Mouse (Mus musculus): ENCODE measurements around the gene Coro1c. TPM values are rescaled to one million over a fixed set of nuclear protein-coding genes. Genes with fewer than 3 reads are reported as not detected.

The Coro1c gene
- polyA plus RNA-seq, 1 experiment, result 158 TPM

DNA sequence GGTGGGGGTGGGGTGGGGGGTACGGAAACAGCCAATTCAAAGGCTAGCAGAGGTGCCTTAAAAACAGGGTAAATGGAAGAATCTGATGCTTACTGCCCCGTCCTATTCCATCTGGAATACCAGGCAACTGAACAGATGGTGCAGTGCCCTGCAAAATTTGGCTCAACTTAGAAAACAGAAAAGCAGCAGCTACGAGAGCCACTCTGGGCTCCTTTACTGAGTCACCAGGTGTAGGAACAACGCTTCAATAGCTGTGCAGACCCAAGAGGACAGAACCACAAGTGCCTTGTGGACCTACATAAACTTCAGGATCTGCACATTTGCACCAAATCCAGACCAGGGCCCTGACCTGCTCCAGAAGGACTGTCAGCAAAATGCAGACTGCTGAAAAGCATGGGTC is 46.1 kb downstream of the Coro1c start:
- peaks cover 14% of the 10 kb centered on the region for H3K4me1 ChIP-seq (ENCODE audit: control insufficient read depth, insufficient read depth, low read length)
- no peak for TF ChIP-seq POLR2A (IDR thresholded peaks at IDR 0.05; ENCODE audit: low read depth, low read length)
- TF ChIP-seq CTCF (IDR thresholded peaks at IDR 0.05; ENCODE audit: borderline replicate concordance, insufficient read depth, low read length), result no peak
- no peak overlapping the region for H3K4me3 ChIP-seq (ENCODE audit: insufficient read depth, low read length)
- H3K27ac ChIP-seq (ENCODE audit: insufficient read depth, low read length), result no peak overlapping the region

DNA sequence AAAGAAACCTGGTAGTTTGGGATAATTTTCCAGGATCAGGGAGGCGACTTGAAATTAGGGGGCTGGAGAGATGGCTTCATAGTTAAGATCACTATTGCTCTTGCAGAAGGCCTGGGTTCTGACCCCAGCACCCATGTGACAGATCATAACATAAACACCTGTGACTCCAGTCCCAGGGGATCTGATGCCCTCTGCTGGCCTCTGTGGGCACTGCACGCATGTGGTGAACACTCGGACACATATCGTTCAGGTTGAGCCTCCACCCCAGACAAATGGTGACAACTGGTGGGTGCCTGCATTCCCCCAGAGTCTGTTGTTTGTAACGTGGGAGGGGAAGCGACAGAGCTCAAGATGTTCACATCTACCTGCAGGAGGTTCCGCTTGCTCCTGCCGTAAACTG is 47.3 kb downstream of the Coro1c start:
- Histone ChIP-seq H3K4me1 (ENCODE audit: control insufficient read depth, insufficient read depth, low read length) (peaks cover 23% of the 10 kb centered on the region), H3K4me3 (ENCODE audit: insufficient read depth, low read length) (no peak overlapping the region), H3K27ac (ENCODE audit: insufficient read depth, low read length) (no peak overlapping the region)
- TF ChIP-seq CTCF (IDR thresholded peaks at IDR 0.05; ENCODE audit: borderline replicate concordance, insufficient read depth, low read length) (peak; percentile 35; the same call in 1 of the 2 replicates), POLR2A (IDR thresholded peaks at IDR 0.05; ENCODE audit: low read depth, low read length) (no peak)

DNA sequence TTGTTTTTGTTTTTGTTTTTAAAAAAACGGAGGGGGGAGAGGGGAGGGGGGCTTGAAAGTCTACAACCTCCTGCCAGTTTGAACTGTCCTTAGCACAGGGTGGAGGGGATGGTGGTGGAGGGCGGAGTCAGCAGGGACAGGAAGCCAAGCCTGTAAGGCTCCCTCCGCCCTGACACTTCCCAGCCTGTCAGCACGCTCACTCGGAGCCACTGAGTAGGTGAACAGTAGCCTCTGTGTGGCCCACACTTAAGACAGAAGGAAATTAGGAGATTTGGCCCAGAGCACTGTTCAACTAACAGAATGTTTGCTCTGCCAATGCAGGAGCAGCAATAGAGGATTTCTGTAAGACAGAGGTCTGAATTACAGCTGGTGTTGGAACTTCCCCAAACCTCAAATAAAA is 49.6 kb downstream of the Coro1c start:
- H3K4me1 ChIP-seq (ENCODE audit: control insufficient read depth, insufficient read depth, low read length), result peaks cover 28% of the 10 kb centered on the region
- H3K4me3 ChIP-seq (ENCODE audit: insufficient read depth, low read length), result no peak overlapping the region
- TF ChIP-seq CTCF (IDR thresholded peaks at IDR 0.05; ENCODE audit: borderline replicate concordance, insufficient read depth, low read length) (no peak), POLR2A (IDR thresholded peaks at IDR 0.05; ENCODE audit: low read depth, low read length) (no peak)
- H3K27ac ChIP-seq (ENCODE audit: insufficient read depth, low read length), result no peak overlapping the region

DNA sequence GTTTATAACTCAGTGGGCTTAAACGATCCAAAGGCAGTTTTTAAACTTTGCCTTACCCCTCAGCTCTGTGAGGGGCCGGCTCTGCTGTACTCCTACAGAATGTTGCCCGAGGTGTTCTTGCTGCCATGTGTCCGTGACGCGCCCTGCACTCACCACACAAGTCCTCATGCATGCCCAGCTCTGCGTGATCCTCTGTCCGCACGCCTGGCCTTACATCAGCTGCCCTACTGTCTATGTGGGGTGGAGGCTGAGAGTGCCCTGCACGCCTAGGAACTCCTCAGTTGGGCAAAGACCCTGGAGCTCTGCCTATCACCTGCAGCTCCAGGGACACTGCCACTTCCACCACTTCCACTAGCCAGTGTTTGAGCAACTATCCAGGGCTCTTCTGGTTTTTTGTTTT is 50.0 kb downstream of the Coro1c start:
- H3K4me3 ChIP-seq (ENCODE audit: insufficient read depth, low read length), result no peak overlapping the region
- no peak for TF ChIP-seq CTCF (IDR thresholded peaks at IDR 0.05; ENCODE audit: borderline replicate concordance, insufficient read depth, low read length)
- no peak for TF ChIP-seq POLR2A (IDR thresholded peaks at IDR 0.05; ENCODE audit: low read depth, low read length)
- H3K27ac ChIP-seq (ENCODE audit: insufficient read depth, low read length), result no peak overlapping the region
- H3K4me1 ChIP-seq (ENCODE audit: control insufficient read depth, insufficient read depth, low read length), result peaks cover 28% of the 10 kb centered on the region

DNA sequence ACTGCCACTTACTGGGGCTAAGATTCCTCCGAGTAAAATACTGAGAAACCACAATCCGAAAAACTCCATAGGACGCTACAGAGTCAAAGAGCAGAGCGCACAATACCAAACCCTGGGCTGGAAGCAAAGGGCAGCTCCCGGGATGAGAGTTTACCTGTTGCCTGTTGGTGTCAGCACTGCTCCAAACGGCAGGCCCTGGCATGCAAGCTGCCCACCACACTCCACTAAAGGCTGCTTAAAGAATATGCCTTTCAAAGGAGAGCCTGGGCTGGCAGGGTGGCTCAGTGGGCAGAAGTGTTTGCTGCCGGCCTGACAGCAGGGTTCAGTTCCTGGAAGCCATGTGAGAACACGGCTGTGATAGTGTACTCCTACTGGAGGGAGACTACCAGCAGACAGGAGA is 50.9 kb downstream of the Coro1c start:
- H3K27ac ChIP-seq (ENCODE audit: insufficient read depth, low read length), result no peak overlapping the region

DNA sequence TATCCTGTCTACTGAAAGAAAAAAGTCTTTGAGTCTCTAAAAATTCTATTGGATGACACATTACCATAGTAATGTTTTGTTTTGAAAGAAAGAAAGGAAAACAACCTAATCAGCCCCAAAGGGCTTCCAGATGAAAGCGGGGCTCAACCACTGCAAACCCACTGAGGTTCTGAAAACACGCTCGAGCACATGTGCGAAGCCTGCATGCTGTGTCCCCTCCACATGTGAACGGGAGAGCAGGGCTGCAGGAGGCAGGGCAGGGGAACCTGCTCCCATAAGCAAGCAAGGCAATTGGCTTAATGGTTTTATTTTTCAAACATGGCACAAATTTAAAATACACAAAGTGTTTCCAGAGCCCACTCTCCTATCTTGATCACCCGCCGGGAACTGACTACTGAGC is 51.9 kb downstream of the Coro1c start:
- no peak overlapping the region for H3K4me3 ChIP-seq (ENCODE audit: insufficient read depth, low read length)
- H3K4me1 ChIP-seq (ENCODE audit: control insufficient read depth, insufficient read depth, low read length), result peaks cover 31% of the 10 kb centered on the region
- TF ChIP-seq POLR2A (IDR thresholded peaks at IDR 0.05; ENCODE audit: low read depth, low read length) (no peak), CTCF (IDR thresholded peaks at IDR 0.05; ENCODE audit: borderline replicate concordance, insufficient read depth, low read length) (no peak)
- H3K27ac ChIP-seq (ENCODE audit: insufficient read depth, low read length), result no peak overlapping the region

More for the DNA sequence above, 50.9 kb downstream of the Coro1c start:
- H3K4me3 ChIP-seq (ENCODE audit: insufficient read depth, low read length), result no peak overlapping the region
- H3K4me1 ChIP-seq (ENCODE audit: control insufficient read depth, insufficient read depth, low read length), result peaks cover 31% of the 10 kb centered on the region
- TF ChIP-seq POLR2A (IDR thresholded peaks at IDR 0.05; ENCODE audit: low read depth, low read length) (no peak), CTCF (IDR thresholded peaks at IDR 0.05; ENCODE audit: borderline replicate concordance, insufficient read depth, low read length) (peak; percentile 29; the same call in 1 of the 2 replicates)

DNA sequence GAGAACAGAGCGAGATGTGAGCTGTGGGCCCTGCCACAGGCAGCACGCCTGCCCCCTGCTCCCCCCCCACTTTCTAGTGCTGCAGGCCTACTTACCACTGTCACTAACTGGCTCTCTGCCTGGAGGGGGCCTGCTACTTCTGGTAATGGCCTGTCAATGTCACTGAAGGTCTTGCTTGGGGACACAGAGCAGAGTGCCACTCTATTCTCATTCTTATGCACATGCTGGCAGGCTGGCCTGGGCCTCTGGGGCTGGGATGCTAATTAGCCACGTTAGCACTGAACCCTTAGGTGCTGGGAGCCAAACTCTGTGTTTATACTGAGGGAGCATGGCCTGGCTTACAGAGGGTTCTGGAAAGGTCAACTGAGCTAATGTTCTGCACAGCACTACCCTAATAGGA is 52.9 kb downstream of the Coro1c start:
- H3K27ac ChIP-seq (ENCODE audit: insufficient read depth, low read length), result no peak overlapping the region
- TF ChIP-seq POLR2A (IDR thresholded peaks at IDR 0.05; ENCODE audit: low read depth, low read length), result no peak
- no peak for TF ChIP-seq CTCF (IDR thresholded peaks at IDR 0.05; ENCODE audit: borderline replicate concordance, insufficient read depth, low read length)
- peaks cover 31% of the 10 kb centered on the region for H3K4me1 ChIP-seq (ENCODE audit: control insufficient read depth, insufficient read depth, low read length)
- no peak overlapping the region for H3K4me3 ChIP-seq (ENCODE audit: insufficient read depth, low read length)

DNA sequence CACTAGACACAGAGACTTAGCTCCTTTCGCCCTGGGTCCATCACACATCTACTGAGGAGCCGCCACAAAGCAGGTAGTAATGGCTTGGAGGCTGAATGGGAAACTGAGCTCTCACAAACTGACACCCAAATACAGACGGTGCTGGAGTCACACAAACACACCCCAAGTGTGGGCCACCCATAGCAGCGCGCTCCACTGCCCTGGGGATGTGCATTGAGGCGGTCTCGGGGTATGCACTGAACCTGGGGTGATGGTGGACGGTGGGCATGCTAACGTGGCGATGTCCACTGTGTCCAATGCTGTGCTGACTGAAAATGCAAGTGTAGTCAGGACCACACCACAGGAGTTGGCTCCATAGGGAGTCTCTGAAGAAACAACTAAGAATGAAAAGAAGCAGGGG is 53.4 kb downstream of the Coro1c start:
- H3K27ac ChIP-seq (ENCODE audit: insufficient read depth, low read length), result no peak overlapping the region
- TF ChIP-seq CTCF (IDR thresholded peaks at IDR 0.05; ENCODE audit: borderline replicate concordance, insufficient read depth, low read length) (no peak), POLR2A (IDR thresholded peaks at IDR 0.05; ENCODE audit: low read depth, low read length) (no peak)
- peaks cover 31% of the 10 kb centered on the region for H3K4me1 ChIP-seq (ENCODE audit: control insufficient read depth, insufficient read depth, low read length)
- H3K4me3 ChIP-seq (ENCODE audit: insufficient read depth, low read length), result no peak overlapping the region

DNA sequence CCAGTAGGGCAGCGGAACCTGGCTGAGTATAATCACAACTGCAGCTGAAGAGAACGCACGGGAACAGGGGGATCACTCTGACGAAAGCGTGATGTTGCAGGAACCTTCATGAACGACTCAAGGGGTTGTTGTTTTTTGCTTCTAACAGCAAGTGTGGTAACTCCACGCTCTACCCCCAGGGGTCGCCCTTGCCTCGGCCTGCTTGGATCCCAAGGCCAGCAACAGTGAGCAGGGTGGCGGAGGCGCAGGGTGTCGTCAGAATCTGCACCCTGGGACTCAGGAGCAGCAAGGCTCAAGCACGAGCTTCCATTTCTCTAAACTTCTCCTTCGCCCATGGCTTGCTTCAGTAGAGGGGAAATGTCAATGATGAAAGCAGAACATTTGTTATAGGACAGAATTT is 54.1 kb downstream of the Coro1c start:
- TF ChIP-seq POLR2A (IDR thresholded peaks at IDR 0.05; ENCODE audit: low read depth, low read length) (no peak), CTCF (IDR thresholded peaks at IDR 0.05; ENCODE audit: borderline replicate concordance, insufficient read depth, low read length) (peak; percentile 96)
- Histone ChIP-seq H3K27ac (ENCODE audit: insufficient read depth, low read length) (no peak overlapping the region), H3K4me1 (ENCODE audit: control insufficient read depth, insufficient read depth, low read length) (peaks cover 28% of the 10 kb centered on the region), H3K4me3 (ENCODE audit: insufficient read depth, low read length) (no peak overlapping the region)

DNA sequence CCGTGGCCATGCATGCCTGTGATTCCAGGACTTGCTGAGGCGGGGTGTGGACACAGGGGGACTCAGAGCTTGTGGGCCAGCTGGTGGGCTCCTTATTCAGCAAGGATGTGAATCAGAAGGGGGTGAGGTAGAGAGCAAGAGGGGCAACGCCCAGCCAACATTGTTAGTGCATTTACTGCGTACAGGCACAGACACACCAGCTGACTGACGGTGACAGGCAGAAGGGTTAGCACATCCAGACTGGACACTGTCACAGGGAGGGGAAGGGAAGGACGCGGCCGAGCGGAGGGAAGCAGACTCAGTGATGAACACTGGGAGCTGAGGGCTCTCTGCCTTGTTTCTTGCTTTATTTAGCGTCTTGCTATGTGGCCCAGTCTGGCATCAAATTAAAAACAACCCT is 55.0 kb downstream of the Coro1c start:
- Histone ChIP-seq H3K4me1 (ENCODE audit: control insufficient read depth, insufficient read depth, low read length) (peaks cover 23% of the 10 kb centered on the region), H3K27ac (ENCODE audit: insufficient read depth, low read length) (0 out of 2 replicates have a peak overlapping the region, but pooled peaks have one; percentile 1), H3K4me3 (ENCODE audit: insufficient read depth, low read length) (no peak overlapping the region)
- TF ChIP-seq CTCF (IDR thresholded peaks at IDR 0.05; ENCODE audit: borderline replicate concordance, insufficient read depth, low read length), result no peak
- TF ChIP-seq POLR2A (IDR thresholded peaks at IDR 0.05; ENCODE audit: low read depth, low read length), result no peak

DNA sequence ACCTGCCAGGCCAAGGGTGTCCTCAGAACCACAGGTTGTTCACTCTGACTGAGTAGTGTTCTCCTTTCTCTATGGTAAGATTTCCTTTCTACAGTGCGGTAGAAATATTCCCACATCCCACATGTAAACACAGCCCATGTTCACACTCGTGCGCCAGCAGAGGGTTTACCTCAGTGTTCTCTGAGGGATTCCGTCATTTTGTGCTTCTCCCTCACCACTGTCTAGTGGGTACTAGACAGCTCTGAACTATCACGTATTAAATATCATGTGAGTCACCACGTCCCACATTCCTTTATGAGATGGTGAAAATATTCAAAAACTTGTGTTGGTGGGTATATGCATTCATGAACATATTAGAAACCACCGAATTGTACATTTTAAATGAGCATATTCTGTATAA is 56.1 kb downstream of the Coro1c start:
- peaks cover 17% of the 10 kb centered on the region for H3K4me1 ChIP-seq (ENCODE audit: control insufficient read depth, insufficient read depth, low read length)
- no peak overlapping the region for H3K4me3 ChIP-seq (ENCODE audit: insufficient read depth, low read length)
- TF ChIP-seq POLR2A (IDR thresholded peaks at IDR 0.05; ENCODE audit: low read depth, low read length) (no peak), CTCF (IDR thresholded peaks at IDR 0.05; ENCODE audit: borderline replicate concordance, insufficient read depth, low read length) (no peak)

More for the DNA sequence above, 56.1 kb downstream of the Coro1c start:
- H3K27ac ChIP-seq (ENCODE audit: insufficient read depth, low read length), result no peak overlapping the region

Data from embryonic fibroblast, embryonic 13.5 days (primary cell).